Mouse (Mus musculus): ENCODE data around the gene Secisbp2. TPM values are rescaled to one million over a fixed set of nuclear protein-coding genes. Genes with fewer than 3 reads are reported as not detected.

The Secisbp2 gene
- polyA plus RNA-seq (2012; rRNA removed), result 26.8 and 28.1 TPM in 2 replicates

GRCm38 (mm10) chr13:51651408-51652064 lies at the start of gene Secisbp2:
Gene Secisbp2 (plus strand): TSS chr13:51651697.

GRCm38 (mm10) chr13:51644829-51645789 lies 6.4 kb upstream of the Secisbp2 start, which contains the start of gene Cks2:
Gene Cks2 (plus strand): TSS chr13:51645232.

Other genes starting within 250 kb of the Secisbp2 start
- gene S1pr3, start 243.1 kb upstream of the Secisbp2 start, polyA plus RNA-seq (2012; rRNA removed), result 5.9 and 8.1 TPM in 2 replicates
- 24.7 and 28.9 TPM in 2 replicates for gene Shc3, start 82.3 kb upstream of the Secisbp2 start, polyA plus RNA-seq (2012; rRNA removed)
- 28.3 and 32.2 TPM in 2 replicates for gene Cks2, start 6.5 kb upstream of the Secisbp2 start, polyA plus RNA-seq (2012; rRNA removed)
- 30.2 and 31.9 TPM in 2 replicates for gene Sema4d, start 142.1 kb downstream of the Secisbp2 start, polyA plus RNA-seq (2012; rRNA removed)
- gene Gadd45g, start 195.0 kb downstream of the Secisbp2 start, polyA plus RNA-seq (2012; rRNA removed), result 35.6 and 41.6 TPM in 2 replicates

Measured in central nervous system, embryonic 18 days (tissue).